Mouse (Mus musculus) kidney, adult 11 months (tissue): Measurements from ENCODE around the gene Camk1g.

ENCODE experiments used
- DNase-seq: peaks from one replicate; pipeline ENCODE4 v3.0.0; 2022

Camk1g gene

GRCm38 (mm10) chr1:193298141-193298765, 71.8 kb downstream of the Camk1g start:
- no peak for DNase-seq
